Mouse (Mus musculus): ENCODE measurements around the gene Rtn4.

- TF ChIP-seq POLR2A (IDR thresholded peaks at IDR 0.05; ENCODE audit: borderline replicate concordance, control insufficient read depth, low read depth, low read length) (no peak), CTCF (IDR thresholded peaks at IDR 0.05; ENCODE audit: control insufficient read depth, insufficient read depth, low read length) (no peak)
Observed at GRCm38 (mm10) chr11:29719597-29719996, 26.9 kb downstream of the Rtn4 start.
